Mouse (Mus musculus): ENCODE data around the gene Plpp1.

DNA sequence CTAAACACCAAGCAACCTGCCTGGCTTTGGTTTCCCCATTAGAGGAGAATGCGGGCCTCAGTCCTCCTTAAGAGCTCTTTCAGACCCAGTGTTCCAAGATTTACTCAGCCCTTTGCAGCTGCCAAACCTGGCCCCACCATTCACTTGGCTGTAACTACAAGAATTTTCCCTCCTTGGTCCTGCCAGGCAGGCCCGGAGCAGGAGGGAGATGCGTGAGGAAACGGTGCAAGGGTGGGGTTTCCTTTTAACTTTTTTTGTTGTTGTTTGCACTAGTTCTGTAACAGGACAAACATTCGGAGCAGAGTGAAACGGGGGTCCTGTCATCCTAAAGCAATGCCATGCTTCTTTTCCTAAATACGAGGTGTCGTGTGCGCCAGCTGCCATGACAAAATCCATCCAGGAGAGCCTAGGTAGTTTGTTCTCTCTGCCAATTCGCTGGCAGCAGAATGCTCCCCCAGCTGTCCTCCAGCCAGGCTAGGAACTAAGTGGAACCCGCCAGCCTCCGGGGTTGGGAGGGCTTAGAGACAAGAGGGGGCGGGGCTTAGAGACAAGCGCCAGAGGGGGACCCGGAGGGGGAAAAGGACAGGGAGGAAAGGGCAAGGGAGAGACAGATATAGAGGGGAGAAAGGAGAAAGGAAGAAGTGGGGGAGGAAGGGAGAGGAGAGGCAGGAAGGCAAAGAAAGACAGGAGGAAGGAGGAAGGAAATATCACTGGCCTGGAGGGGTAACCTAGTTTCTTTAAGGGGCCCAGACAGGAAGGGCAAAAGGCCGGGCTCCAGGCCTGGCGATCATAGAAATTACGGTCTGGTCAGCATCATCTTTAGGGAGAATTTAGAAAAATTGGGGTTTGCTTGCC is 48.9 kb upstream of the Plpp1 start:
- no peak for TF ChIP-seq CTCF (IDR thresholded peaks at IDR 0.05; ENCODE audit: borderline replicate concordance, control insufficient read depth, extremely low read depth, insufficient read depth, low read length, poor library complexity)
- TF ChIP-seq POLR2A (IDR thresholded peaks at IDR 0.05; ENCODE audit: control insufficient read depth, extremely low read depth, insufficient read depth, low read length, poor library complexity): no peak
